Mouse (Mus musculus): Measurements from ENCODE around the gene Slc3a2. TPM values are rescaled to one million over a fixed set of nuclear protein-coding genes. Genes with fewer than 3 reads are reported as not detected.
"Not testable (repeated sequence)": the region's sequence is repeated elsewhere in the genome, so short reads cannot be mapped to it uniquely, and the experiment has no call there.

The Slc3a2 gene
- polyA plus RNA-seq, 1 experiment from 2014 or later, result 91.8 TPM

DNA sequence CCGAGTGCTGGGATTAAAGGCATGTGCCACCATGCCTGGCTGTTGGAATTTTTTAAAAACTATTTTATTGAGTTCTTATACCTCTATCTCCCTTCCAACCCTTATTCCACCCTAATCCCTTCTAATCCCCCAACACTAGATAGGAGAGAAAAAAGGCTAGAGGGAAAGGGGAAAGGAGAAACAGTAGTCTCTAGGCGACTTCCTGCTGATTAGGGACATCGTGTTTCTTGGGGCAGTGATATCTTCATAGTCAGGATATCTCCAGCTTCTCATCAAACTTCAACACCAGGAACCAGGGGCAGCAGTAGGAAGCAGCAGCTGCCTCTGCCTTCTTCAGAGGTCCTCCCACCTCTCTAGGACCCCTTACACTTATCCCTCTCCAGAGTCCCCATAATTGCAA, 11.2 kb upstream of the Slc3a2 start:
- H3K4me1 ChIP-seq (ENCODE audit: insufficient read depth, low read depth, low read length), result no peaks in the 10 kb centered on the region
- H3K4me2 ChIP-seq (replicated peaks; ENCODE audit: low read depth, low read length), result no peak overlapping the region
- H3K9me3 ChIP-seq (ENCODE audit: low read length), result no peaks in the 10 kb centered on the region
- ATAC-seq (no peak), DNase-seq (ENCODE audit: low spot score) (no peak)
- H3K27me3 ChIP-seq (replicated peaks; ENCODE audit: insufficient read depth, low read length), result no peaks in the 10 kb centered on the region
- H3K27ac ChIP-seq (ENCODE audit: low read length), result no peak overlapping the region
- 71% methylated on average over 3 of the region's 3 CpGs for WGBS
- TF ChIP-seq EP300 (IDR thresholded peaks at IDR 0.05) (no peak), CTCF (IDR thresholded peaks at IDR 0.05) (no peak)
- no peak overlapping the region for H3K9ac ChIP-seq (replicated peaks; ENCODE audit: low read depth)
- H3K36me3 ChIP-seq (ENCODE audit: insufficient read depth, low read length), result no peaks in the 10 kb centered on the region; the same call in 1 of the 2 replicates
- no peak overlapping the region for H3K4me3 ChIP-seq (ENCODE audit: low read depth, low read length)

DNA sequence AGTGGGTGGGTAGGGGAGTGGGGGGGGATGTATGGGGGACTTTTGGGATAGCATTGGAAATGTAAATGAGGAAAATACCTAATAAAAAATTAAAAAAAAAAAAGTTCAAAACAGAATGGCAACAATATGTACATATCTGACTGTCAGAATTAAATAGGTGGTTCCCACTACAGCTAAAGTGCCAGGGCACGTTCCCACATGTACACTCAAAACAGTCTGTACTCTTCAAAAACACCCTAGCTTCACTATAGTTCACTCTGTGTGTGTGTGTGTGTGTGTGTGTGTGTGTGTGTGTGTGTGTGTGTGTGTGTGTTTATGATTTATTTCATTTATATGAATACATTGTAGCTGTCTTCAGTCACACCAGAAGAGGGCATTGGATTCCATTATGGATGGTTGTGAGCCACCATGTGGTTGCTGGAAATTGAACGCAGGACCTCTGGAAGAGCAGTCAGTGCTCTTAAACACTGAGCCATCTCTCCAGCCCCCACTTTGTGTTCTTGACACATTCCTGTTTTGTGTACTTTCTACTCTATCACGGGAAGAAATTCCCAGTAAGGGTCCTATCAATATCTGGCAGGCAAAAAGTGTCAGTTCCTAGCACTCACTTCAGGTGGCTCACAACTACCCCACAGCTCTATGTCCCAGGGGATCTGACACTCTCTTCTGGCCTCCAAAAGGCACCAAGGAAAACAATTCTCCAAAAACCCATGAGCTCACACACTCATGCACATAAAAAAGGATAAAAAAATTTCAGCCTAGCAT, 5.3 kb upstream of the Slc3a2 start:
- not testable (repeated sequence) for DNase-seq (ENCODE audit: low spot score); H3K4me1 ChIP-seq (ENCODE audit: insufficient read depth, low read depth, low read length); H3K4me2 ChIP-seq (replicated peaks; ENCODE audit: low read depth, low read length); H3K9me3 ChIP-seq (ENCODE audit: low read length); H3K9ac ChIP-seq (replicated peaks; ENCODE audit: low read depth); H3K27me3 ChIP-seq (replicated peaks; ENCODE audit: insufficient read depth, low read length); ATAC-seq; H3K4me3 ChIP-seq (ENCODE audit: low read depth, low read length); H3K27ac ChIP-seq (ENCODE audit: low read length)
- 29% methylated on average over 3 of the region's 3 CpGs for WGBS
- H3K36me3 ChIP-seq (ENCODE audit: insufficient read depth, low read length), result peaks cover 12% of the 10 kb centered on the region; the same call in 1 of the 2 replicates

DNA sequence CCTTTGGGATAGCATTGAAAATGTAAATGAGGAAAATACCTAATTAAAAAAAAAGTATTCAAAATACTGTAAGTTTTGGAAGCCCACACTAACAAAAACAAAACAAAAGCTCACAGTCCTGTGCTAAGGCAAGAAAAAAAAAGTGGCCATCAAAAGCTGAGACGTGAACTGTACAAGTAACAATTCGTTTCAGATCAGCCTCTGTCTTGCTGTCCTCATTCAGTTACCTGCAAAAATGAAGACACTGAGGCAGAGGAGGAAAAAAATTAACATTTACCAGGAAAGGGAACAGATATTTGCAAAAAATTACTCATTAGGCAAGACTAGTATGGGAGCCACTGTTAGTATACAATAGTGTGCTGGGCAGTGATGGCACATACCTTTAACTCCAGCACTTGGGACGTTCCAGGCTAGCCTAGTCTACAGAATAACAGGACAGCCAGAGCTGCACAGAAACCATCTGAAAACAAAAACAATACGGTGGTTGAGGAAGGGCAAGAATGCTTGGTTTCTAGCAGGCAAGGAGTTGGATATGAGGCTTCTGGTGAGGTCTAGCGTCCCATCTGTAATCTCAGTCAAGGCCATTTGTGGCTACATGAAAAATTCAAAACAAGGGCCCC, 4.4 kb upstream of the Slc3a2 start:
- WGBS, result 16% methylated on average over 5 of the region's 5 CpGs
- Histone ChIP-seq H3K4me1 (ENCODE audit: insufficient read depth, low read depth, low read length) (no peaks in the 10 kb centered on the region; the same call in 1 of the 2 replicates), H3K4me3 (ENCODE audit: low read depth, low read length) (no peak overlapping the region), H3K9ac (replicated peaks; ENCODE audit: low read depth) (no peak overlapping the region), H3K9me3 (ENCODE audit: low read length) (no peaks in the 10 kb centered on the region), H3K27ac (ENCODE audit: low read length) (no peak overlapping the region), H3K27me3 (replicated peaks; ENCODE audit: insufficient read depth, low read length) (no peaks in the 10 kb centered on the region), H3K4me2 (replicated peaks; ENCODE audit: low read depth, low read length) (no peak overlapping the region), H3K36me3 (ENCODE audit: insufficient read depth, low read length) (peaks cover 12% of the 10 kb centered on the region; the same call in 1 of the 2 replicates)
- ATAC-seq (no peak), DNase-seq (ENCODE audit: low spot score) (no peak)
- TF ChIP-seq CTCF (IDR thresholded peaks at IDR 0.05), result no peak
- TF ChIP-seq EP300 (IDR thresholded peaks at IDR 0.05), result no peak

GRCm38 (mm10) chr19:8726609-8727390, 3.6 kb upstream of the Slc3a2 start:
- H3K27ac ChIP-seq (ENCODE audit: low read length), result no peak overlapping the region
- ATAC-seq, result no peak
- WGBS, result 26% methylated on average over 3 of the region's 3 CpGs
- no peak overlapping the region for H3K4me2 ChIP-seq (replicated peaks; ENCODE audit: low read depth, low read length)
- no peak for DNase-seq (ENCODE audit: low spot score)
- H3K9ac ChIP-seq (replicated peaks; ENCODE audit: low read depth), result no peak overlapping the region
- no peaks in the 10 kb centered on the region for H3K27me3 ChIP-seq (replicated peaks; ENCODE audit: insufficient read depth, low read length)
- TF ChIP-seq CTCF (IDR thresholded peaks at IDR 0.05), result no peak
- TF ChIP-seq EP300 (IDR thresholded peaks at IDR 0.05), result no peak
- no peaks in the 10 kb centered on the region for H3K9me3 ChIP-seq (ENCODE audit: low read length)
- H3K4me1 ChIP-seq (ENCODE audit: insufficient read depth, low read depth, low read length), result no peaks in the 10 kb centered on the region; the same call in 1 of the 2 replicates
- H3K36me3 ChIP-seq (ENCODE audit: insufficient read depth, low read length), result peaks cover 12% of the 10 kb centered on the region; the same call in 1 of the 2 replicates
- H3K4me3 ChIP-seq (ENCODE audit: low read depth, low read length), result no peak overlapping the region

DNA sequence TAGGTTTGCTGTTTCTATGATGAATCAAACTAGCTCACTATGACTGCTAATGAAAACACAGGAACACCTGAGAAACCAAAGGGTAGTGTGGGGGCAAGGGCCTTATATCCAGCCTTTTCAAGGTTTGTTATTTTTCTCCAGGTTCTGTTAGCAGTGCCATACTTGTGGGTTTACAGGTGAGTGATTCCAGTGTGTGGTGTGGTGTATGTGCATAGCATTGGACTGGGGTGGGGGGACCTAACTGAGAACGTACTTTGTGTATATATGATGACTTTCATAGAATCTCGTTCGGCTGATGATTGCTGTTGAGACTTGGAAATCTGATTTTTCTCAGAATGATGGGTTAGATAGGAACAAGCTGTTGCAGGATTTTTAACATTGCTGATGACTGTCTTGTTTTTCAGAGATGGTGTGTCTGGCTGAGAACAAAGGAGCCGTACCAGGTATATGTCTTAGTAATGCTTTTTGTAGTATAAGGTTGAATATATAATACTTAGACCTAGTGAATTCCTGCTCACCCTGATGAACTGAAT, 2.0 kb upstream of the Slc3a2 start:
- DNase-seq (ENCODE audit: low spot score), result no peak
- Histone ChIP-seq H3K27ac (ENCODE audit: low read length) (no peak overlapping the region), H3K4me2 (replicated peaks; ENCODE audit: low read depth, low read length) (no peak overlapping the region), H3K36me3 (ENCODE audit: insufficient read depth, low read length) (peaks cover 12% of the 10 kb centered on the region; the same call in 1 of the 2 replicates), H3K27me3 (replicated peaks; ENCODE audit: insufficient read depth, low read length) (no peaks in the 10 kb centered on the region), H3K4me3 (ENCODE audit: low read depth, low read length) (no peak overlapping the region), H3K4me1 (ENCODE audit: insufficient read depth, low read depth, low read length) (no peaks in the 10 kb centered on the region; the same call in 1 of the 2 replicates), H3K9ac (replicated peaks; ENCODE audit: low read depth) (no peak overlapping the region), H3K9me3 (ENCODE audit: low read length) (no peaks in the 10 kb centered on the region)
- 35% methylated on average over 4 of the region's 4 CpGs for WGBS
- TF ChIP-seq EP300 (IDR thresholded peaks at IDR 0.05), result no peak
- no peak for TF ChIP-seq CTCF (IDR thresholded peaks at IDR 0.05)
- no peak for ATAC-seq

DNA sequence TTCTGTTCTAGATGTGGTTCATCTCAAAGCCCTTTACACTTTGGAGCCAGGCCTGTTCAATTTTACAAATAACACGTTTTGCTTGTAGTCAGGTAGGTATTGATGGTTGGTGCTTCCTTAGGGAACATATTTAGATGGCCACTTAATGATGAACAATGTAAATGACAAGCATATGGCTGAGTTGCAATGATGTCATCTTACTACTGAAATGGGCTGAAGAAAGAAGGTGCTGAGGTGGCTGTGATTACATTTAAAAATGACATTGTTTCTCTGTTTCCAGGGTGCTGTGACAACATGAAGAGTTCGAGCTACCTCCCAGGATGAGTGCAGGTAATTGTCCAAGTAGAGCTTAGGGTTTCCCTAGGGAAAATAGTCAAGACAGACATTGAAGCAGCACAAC, 1.2 kb upstream of the Slc3a2 start:
- Histone ChIP-seq H3K27me3 (replicated peaks; ENCODE audit: insufficient read depth, low read length) (no peaks in the 10 kb centered on the region), H3K36me3 (ENCODE audit: insufficient read depth, low read length) (peaks cover 12% of the 10 kb centered on the region; the same call in 1 of the 2 replicates), H3K9me3 (ENCODE audit: low read length) (no peaks in the 10 kb centered on the region), H3K9ac (replicated peaks; ENCODE audit: low read depth) (peak overlapping the region; percentile 82), H3K27ac (ENCODE audit: low read length) (no peak overlapping the region), H3K4me2 (replicated peaks; ENCODE audit: low read depth, low read length) (peak overlapping the region; percentile 64), H3K4me1 (ENCODE audit: insufficient read depth, low read depth, low read length) (no peaks in the 10 kb centered on the region; the same call in 1 of the 2 replicates), H3K4me3 (ENCODE audit: low read depth, low read length) (peak overlapping the region; percentile 70; the same call in 1 of the 2 replicates)
- WGBS, result 0% methylated on average over 2 of the region's 2 CpGs
- ATAC-seq, result no peak
- TF ChIP-seq EP300 (IDR thresholded peaks at IDR 0.05) (no peak), CTCF (IDR thresholded peaks at IDR 0.05) (no peak)
- DNase-seq (ENCODE audit: low spot score), result no peak
